Mouse (Mus musculus) G1E (cell line): ENCODE data around the gene Tshz2. TPM values are rescaled to one million over a fixed set of nuclear protein-coding genes. Genes with fewer than 3 reads are reported as not detected.

ENCODE experiments used
- ATAC-seq: 2 replicates; pipeline ENCODE4 v1.8.0; 2016; ENCODE audit warnings: mild to moderate bottlenecking; ENCODE audit not compliant: insufficient number of reproducible peaks, poor library complexity, low FRiP score, severe bottlenecking; ENCODE audit errors: extremely low read depth
- DNase-seq: peaks from one replicate; pipeline ENCODE4 v3.0.0; 2012; ENCODE audit warnings: low spot score
- H3K27me3 ChIP-seq: 2 replicates; pipeline ENCODE4 v1.6.1; 2012; ENCODE audit warnings: mild to moderate bottlenecking, low read length, inconsistent platforms; ENCODE audit not compliant: insufficient read depth
- H3K36me3 ChIP-seq: replicated peaks from 2 replicates; pipeline ENCODE3; 2012; ENCODE audit warnings: mild to moderate bottlenecking, inconsistent platforms
- H3K4me1 ChIP-seq: 2 replicates; pipeline ENCODE4 v1.6.1; 2012; ENCODE audit warnings: low read depth, low read length, inconsistent platforms, mixed read lengths; ENCODE audit not compliant: insufficient read depth
- H3K4me3 ChIP-seq: 2 replicates; pipeline ENCODE4 v1.5.1; 2012; ENCODE audit warnings: low read depth, mild to moderate bottlenecking, inconsistent platforms, low read length, moderate library complexity, mixed read lengths
- H3K9me3 ChIP-seq: replicated peaks from 2 replicates; pipeline ENCODE4 v1.6.1; 2012; ENCODE audit warnings: inconsistent platforms
- CTCF ChIP-seq: IDR thresholded peaks from 2 replicates; pipeline ENCODE4 v1.5.1; 2012; ENCODE audit warnings: low read depth, low read length, inconsistent platforms, mixed read lengths
- GATA1 ChIP-seq: IDR thresholded peaks from 2 replicates; pipeline ENCODE4 v1.6.1; 2012; ENCODE audit warnings: borderline replicate concordance, low read length, inconsistent platforms, mixed read lengths
- GATA2 ChIP-seq: IDR thresholded peaks from 2 replicates; pipeline ENCODE4 v1.6.1; 2012; ENCODE audit warnings: low read depth, low read length, inconsistent platforms, borderline replicate concordance
- POLR2AphosphoS5 ChIP-seq: IDR thresholded peaks from 2 replicates; pipeline ENCODE4 v1.6.1; 2012; ENCODE audit warnings: low read depth, low read length, inconsistent platforms; ENCODE audit not compliant: insufficient replicate concordance
- TAL1 ChIP-seq: conservative IDR thresholded peaks from 2 replicates; pipeline ENCODE4 v1.6.1; 2012; ENCODE audit warnings: low read depth, low read length, inconsistent platforms, mixed read lengths
- polyA plus RNA-seq: library from polyadenylated mRNA; stranded (reverse); fragments of >175 nt; gene quantifications from 2 replicates; pipeline ENCODE4 v1.2.3, GENCODE M21; 2012
- total RNA-seq, 2 experiments: library from RNA; stranded (forward) in 1 of 2; stranded (reverse) in 1 of 2; fragments of 200-1000 nt in 1 of 2; fragments of >200 nt in 1 of 2; fragmentation: Nextera tagmentation in 1 of 2; gene quantifications; 2 replicates each; pipeline ENCODE4 v1.2.3; 2014 to 2017

The Tshz2 gene
- total and polyA plus RNA-seq, 3 experiments = 0.16 TPM; not detected in 2

DNA sequence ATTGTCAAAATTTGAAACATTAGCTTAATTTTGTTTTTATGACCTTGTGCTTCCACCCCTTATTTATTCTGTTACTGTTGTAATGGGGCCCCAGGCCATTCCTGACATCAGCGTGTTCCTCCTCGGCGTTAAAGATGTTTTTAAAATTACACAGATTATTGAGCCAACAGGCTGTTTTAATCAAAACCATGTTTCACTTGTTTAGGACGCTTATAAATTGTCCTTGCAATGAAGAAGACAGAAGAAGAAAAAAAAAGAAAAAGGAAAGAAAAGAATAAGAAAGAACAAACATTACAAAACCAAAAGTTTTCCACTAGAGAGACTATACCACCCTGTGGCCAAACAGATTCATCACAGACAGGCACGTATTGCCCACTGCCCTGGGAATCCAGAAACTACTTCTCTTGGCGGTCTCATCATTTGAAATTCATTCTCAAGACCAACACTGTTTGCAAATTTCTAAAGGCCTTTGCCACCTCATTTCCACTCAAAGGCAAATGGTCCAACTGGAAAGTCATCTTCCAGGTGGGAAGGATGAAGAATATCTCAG, 444.2 kb downstream of the Tshz2 start:
- Histone ChIP-seq H3K27me3 (no peaks in the 10 kb centered on the region), H3K4me3 (no peak overlapping the region), H3K9me3 (peaks cover 10% of the 10 kb centered on the region), H3K36me3 (no peaks in the 10 kb centered on the region), H3K4me1 (no peaks in the 10 kb centered on the region)
- ATAC-seq (no peak), DNase-seq (no peak)
- no peak for TF ChIP-seq GATA2
- no peak for TF ChIP-seq POLR2AphosphoS5
- no peak for TF ChIP-seq CTCF
- TF ChIP-seq GATA1 = no peak
- TF ChIP-seq TAL1 = no peak

- no peaks in the 10 kb centered on the region for H3K4me1 ChIP-seq
- ATAC-seq (no peak), DNase-seq (no peak)
Observed at GRCm38 (mm10) chr2:170078041-170078440, 445.2 kb downstream of the Tshz2 start.

DNA sequence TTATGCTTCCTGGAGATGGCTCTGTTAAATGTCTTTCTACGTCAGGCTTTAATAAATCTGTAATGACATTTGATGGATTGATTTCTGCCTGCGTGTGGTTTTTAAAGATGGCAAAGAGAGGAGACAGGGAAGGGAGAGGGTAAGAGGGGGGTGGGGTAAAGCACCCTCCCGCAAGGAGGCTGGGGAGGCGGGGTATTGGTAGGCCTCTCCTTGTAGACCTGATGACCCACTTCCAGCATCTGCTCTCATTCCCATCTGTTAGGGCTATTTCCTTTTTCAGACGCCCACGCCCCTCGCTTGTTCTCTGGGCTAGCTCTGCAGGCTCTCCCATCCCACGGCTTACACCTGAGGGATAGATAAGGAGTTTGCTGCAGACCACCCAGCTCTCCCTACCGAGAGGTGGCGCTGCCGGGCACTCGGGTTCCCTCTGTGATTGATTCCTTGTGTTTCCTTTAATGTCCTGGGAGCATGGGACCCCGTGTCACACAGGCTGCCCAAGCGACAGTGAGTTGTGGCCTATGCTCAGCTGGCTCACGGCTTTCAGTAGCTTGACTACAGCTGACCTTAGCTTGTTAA, 445.7 kb downstream of the Tshz2 start:
- TF ChIP-seq CTCF = no peak
- TF ChIP-seq GATA1 = no peak
- TF ChIP-seq POLR2AphosphoS5 = no peak
- no peak for TF ChIP-seq TAL1
- no peak for TF ChIP-seq GATA2
- Histone ChIP-seq H3K4me3 (no peak overlapping the region), H3K9me3 (peaks cover 10% of the 10 kb centered on the region), H3K4me1 (no peaks in the 10 kb centered on the region), H3K27me3 (no peaks in the 10 kb centered on the region), H3K36me3 (no peaks in the 10 kb centered on the region)
- ATAC-seq = no peak
- no peak for DNase-seq

More at GRCm38 (mm10) chr2:170078041-170078440, 445.2 kb downstream of the Tshz2 start:
- H3K36me3 ChIP-seq = no peaks in the 10 kb centered on the region
- no peaks in the 10 kb centered on the region for H3K27me3 ChIP-seq
- TF ChIP-seq CTCF (no peak), GATA1 (no peak)
- H3K4me3 ChIP-seq = no peak overlapping the region
- H3K9me3 ChIP-seq = peaks cover 10% of the 10 kb centered on the region

- Histone ChIP-seq H3K9me3 (no peaks in the 10 kb centered on the region), H3K36me3 (no peaks in the 10 kb centered on the region), H3K4me1 (no peaks in the 10 kb centered on the region), H3K4me3 (no peak overlapping the region), H3K27me3 (no peaks in the 10 kb centered on the region; the same call in 1 of the 2 replicates)
- DNase-seq (no peak), ATAC-seq (no peak)
- TF ChIP-seq POLR2AphosphoS5 (no peak), GATA1 (no peak), CTCF (no peak), GATA2 (no peak), TAL1 (no peak)
Observed at GRCm38 (mm10) chr2:170091563-170092443, 459.0 kb downstream of the Tshz2 start.

- no peaks in the 10 kb centered on the region; the same call in 1 of the 2 replicates for H3K27me3 ChIP-seq
- DNase-seq = no peak
- no peak for TF ChIP-seq GATA2
- TF ChIP-seq TAL1 = no peak
- no peak for TF ChIP-seq GATA1
- no peak for TF ChIP-seq POLR2AphosphoS5
- TF ChIP-seq CTCF = no peak
Observed at GRCm38 (mm10) chr2:170094220-170094619, 461.4 kb downstream of the Tshz2 start.

DNA sequence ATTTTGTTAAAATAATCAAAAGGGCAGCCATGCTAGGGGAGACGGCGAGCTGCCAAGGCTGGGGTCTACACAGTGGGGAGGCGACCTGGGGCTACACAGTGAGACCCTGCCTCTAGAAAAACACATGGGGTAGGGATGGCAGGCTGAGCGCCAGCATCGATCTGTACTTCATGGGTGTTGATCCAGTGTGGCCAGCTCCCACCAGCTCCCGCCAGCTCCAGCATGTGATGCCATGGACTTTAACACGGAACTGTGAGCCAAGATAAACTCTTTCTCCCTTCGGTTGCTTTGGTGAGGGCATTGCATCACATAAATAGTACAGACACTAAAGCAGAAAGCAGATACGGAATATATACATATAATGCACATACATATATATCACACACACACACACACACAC, 462.1 kb downstream of the Tshz2 start:
- TF ChIP-seq CTCF (no peak), GATA2 (no peak), TAL1 (no peak), GATA1 (no peak), POLR2AphosphoS5 (no peak)
- ATAC-seq = no peak
- Histone ChIP-seq H3K9me3 (no peaks in the 10 kb centered on the region), H3K4me3 (no peak overlapping the region), H3K27me3 (no peaks in the 10 kb centered on the region; the same call in 1 of the 2 replicates), H3K36me3 (no peaks in the 10 kb centered on the region), H3K4me1 (no peaks in the 10 kb centered on the region)
- no peak for DNase-seq

More at GRCm38 (mm10) chr2:170094220-170094619, 461.4 kb downstream of the Tshz2 start:
- Histone ChIP-seq H3K4me1 (no peaks in the 10 kb centered on the region), H3K4me3 (no peak overlapping the region), H3K36me3 (no peaks in the 10 kb centered on the region), H3K9me3 (no peaks in the 10 kb centered on the region)
- no peak for ATAC-seq
